Comparison of ENCODE assay signal across 8 mouse cellular contexts in genomic region chr19:56721387-56722211, GRCm38 (mm10). TPM values are rescaled to one million over a fixed set of nuclear protein-coding genes. Genes with fewer than 3 reads are reported as not detected.
DNase-seq lines count a peak whose midpoint lies in the region; ATAC-seq and TF ChIP-seq lines count a peak whose summit lies in the region.

Adrb1 (plus strand) TSS chr19:56722199.

- H3K27me3 ChIP-seq in spleen, adult 2 months (ENCODE audit: control insufficient read depth, insufficient read depth, low read length) = peaks cover 32% of the 10 kb centered on the region
- peaks cover 69% of the 10 kb centered on the region for H3K27me3 ChIP-seq in embryonic facial prominence, embryonic 15.5 days
- peaks cover 9% of the 10 kb centered on the region; the same call in 1 of the 2 replicates for H3K27me3 ChIP-seq in heart, embryonic 14.5 days (ENCODE audit: control insufficient read depth, insufficient read depth, low read length)
- H3K27me3 ChIP-seq in liver, embryonic 14.5 days (ENCODE audit: control insufficient read depth, insufficient read depth, low read length) = peaks cover 65% of the 10 kb centered on the region

- ATAC-seq in embryonic facial prominence, embryonic 15.5 days (ENCODE audit: insufficient number of reproducible peaks, low FRiP score, low TSS enrichment, low read depth) = peak; percentile 77
- ATAC-seq in heart, embryonic 14.5 days (ENCODE audit: insufficient number of reproducible peaks, insufficient read depth, low FRiP score, low read depth) = peak; percentile 77
- ATAC-seq in liver, embryonic 14.5 days (ENCODE audit: insufficient read depth) = 0 out of 2 replicates have a peak, but pooled peaks have one; percentile 13

- H3K4me1 ChIP-seq in spleen, adult 2 months (ENCODE audit: control insufficient read depth, insufficient read depth, insufficient read length) = peaks cover 12% of the 10 kb centered on the region
- peaks cover 33% of the 10 kb centered on the region for H3K4me1 ChIP-seq in embryonic facial prominence, embryonic 15.5 days
- peaks cover 20 to 31% of the 10 kb centered on the region in 2 experiments for H3K4me1 ChIP-seq in heart, embryonic 14.5 days (ENCODE audit: control insufficient read depth in 2 of 2, insufficient read depth in 2 of 2, low read length in 2 of 2)
- no peaks in the 10 kb centered on the region for H3K4me1 ChIP-seq in liver, embryonic 14.5 days (replicated peaks; ENCODE audit: control insufficient read depth in 2 of 2, insufficient read depth in 2 of 2, low read length in 1 of 2)

- TF ChIP-seq EP300 in liver, embryonic 14.5 days (IDR thresholded peaks at IDR 0.05; ENCODE audit: low read depth) = no peak

- DNase-seq in spleen, adult 2 months (ENCODE audit: low read depth in 1 of 2, low spot score in 2 of 2) = no peak
- no peak for DNase-seq in spleen, adult 12 weeks (ENCODE audit: low spot score)
- peak; percentile 65 to 86 for DNase-seq in kidney, postnatal 25 days
- no peak for DNase-seq in liver, embryonic 14.5 days (ENCODE audit: low read depth in 3 of 3, low spot score in 3 of 3)
- peak; percentile 6 for DNase-seq in naive thymus-derived CD4-positive, alpha-beta T cell, adult 2 months (ENCODE audit: low read depth)
- DNase-seq in thymus, postnatal 10 days (ENCODE audit: low spot score in 2 of 2) = peak; percentile 29 to 54

- peak within 1 kb of the TSS; percentile 53 for H3K4me3 ChIP-seq in spleen, adult 2 months (ENCODE audit: extremely low read depth, insufficient read depth, insufficient read length)
- H3K4me3 ChIP-seq in embryonic facial prominence, embryonic 15.5 days (replicated peaks) = peak within 1 kb of the TSS; percentile 52
- H3K4me3 ChIP-seq in heart, embryonic 14.5 days (ENCODE audit: control insufficient read depth in 1 of 2, insufficient read depth in 1 of 2, low read depth in 1 of 2, low read length in 2 of 2) = peak within 1 kb of the TSS; percentile 64 to 77
- peak within 1 kb of the TSS; percentile 4 to 40; a peak in 3 of 4 replicates for H3K4me3 ChIP-seq in liver, embryonic 14.5 days (ENCODE audit: insufficient read depth in 1 of 2, low read depth in 2 of 2, low read length in 2 of 2)

- H3K4me2 ChIP-seq in embryonic facial prominence, embryonic 15.5 days (replicated peaks) = peak within 1 kb of the TSS; percentile 89
- peak within 1 kb of the TSS; percentile 83 for H3K4me2 ChIP-seq in heart, embryonic 14.5 days (ENCODE audit: low read length)
- peak within 1 kb of the TSS; percentile 58 for H3K4me2 ChIP-seq in liver, embryonic 14.5 days (ENCODE audit: low read depth)

- TF ChIP-seq CTCF in spleen, adult 2 months (IDR thresholded peaks at IDR 0.05; ENCODE audit: extremely low read depth, insufficient read depth, insufficient read length, insufficient replicate concordance) = no peak
- no peak for TF ChIP-seq CTCF in liver, embryonic 14.5 days (IDR thresholded peaks at IDR 0.05; ENCODE audit: low read depth)

- peak within 1 kb of the TSS; percentile 31 for H3K9ac ChIP-seq in embryonic facial prominence, embryonic 15.5 days
- peak within 1 kb of the TSS; percentile 90 for H3K9ac ChIP-seq in heart, embryonic 14.5 days (ENCODE audit: low read length)
- H3K9ac ChIP-seq in liver, embryonic 14.5 days (replicated peaks) = no peak within 1 kb of the TSS

- no peak for TF ChIP-seq POLR2A in spleen, adult 2 months (IDR thresholded peaks at IDR 0.05; ENCODE audit: low read depth, low read length)

- no peaks in the 10 kb centered on the region for H3K36me3 ChIP-seq in spleen, adult 2 months (ENCODE audit: control insufficient read depth, insufficient read depth, low read length)
- no peaks in the 10 kb centered on the region for H3K36me3 ChIP-seq in embryonic facial prominence, embryonic 15.5 days
- H3K36me3 ChIP-seq in heart, embryonic 14.5 days (ENCODE audit: control insufficient read depth, insufficient read depth, low read length) = no peaks in the 10 kb centered on the region; the same call in 1 of the 2 replicates
- H3K36me3 ChIP-seq in liver, embryonic 14.5 days (replicated peaks; ENCODE audit: control insufficient read depth, insufficient read depth, low read depth) = no peaks in the 10 kb centered on the region

- WGBS in spleen, adult 2 months = 3% methylated on average over 41 of the region's 63 CpGs
- WGBS in embryonic facial prominence, embryonic 15.5 days = under 1% methylated on average over 47 of the region's 63 CpGs
- 1% methylated on average over 55 of the region's 63 CpGs for WGBS in heart, embryonic 14.5 days
- 2% methylated on average over 35 of the region's 63 CpGs for WGBS in liver, embryonic 14.5 days (ENCODE audit: insufficient replicate concordance)

- no peaks in the 10 kb centered on the region for H3K9me3 ChIP-seq in embryonic facial prominence, embryonic 15.5 days (replicated peaks)
- no peaks in the 10 kb centered on the region for H3K9me3 ChIP-seq in heart, embryonic 14.5 days (ENCODE audit: control insufficient read depth, low read length)
- no peaks in the 10 kb centered on the region for H3K9me3 ChIP-seq in liver, embryonic 14.5 days (ENCODE audit: control insufficient read depth, low read length)

- peak within 1 kb of the TSS; percentile 48 for H3K27ac ChIP-seq in spleen, adult 2 months (ENCODE audit: insufficient read depth, low read length)
- peak within 1 kb of the TSS; percentile 19; the same call in 1 of the 2 replicates for H3K27ac ChIP-seq in embryonic facial prominence, embryonic 15.5 days (replicated peaks)
- peak within 1 kb of the TSS; percentile 68 to 77 for H3K27ac ChIP-seq in heart, embryonic 14.5 days (replicated peaks in 1 of 2; ENCODE audit: control insufficient read depth in 1 of 2, insufficient read depth in 1 of 2, low read depth in 2 of 2, low read length in 2 of 2)
- no peak within 1 kb of the TSS for H3K27ac ChIP-seq in liver, embryonic 14.5 days

RNA-seq across cellular contexts. Expression of gene Adrb1, which starts in this region (rescaled TPM):
- 7.7 and 12.6 TPM in 2 replicates for polyA plus RNA-seq in spleen, adult 2 months (2012; rRNA removed)
- polyA plus RNA-seq in embryonic facial prominence, embryonic 15.5 days (2015; fragmentation: Nextera tagmentation; extraction: Ambion mirVana) = 1.3 and 1.7 TPM in 2 replicates
- polyA plus RNA-seq in heart, embryonic 14.5 days (2014; fragmentation: Nextera tagmentation; extraction: Ambion mirVana) = 6.5 and 8.2 TPM in 2 replicates
- 0.26 and 0.30 TPM in 2 replicates for polyA plus RNA-seq in liver, embryonic 14.5 days (2012; rRNA removed)
- 0.20 and 0.29 TPM in 2 replicates for polyA plus RNA-seq in liver, embryonic 14.5 days (2014; fragmentation: Nextera tagmentation; extraction: Ambion mirVana)

Comparison
In these comparisons a context has a peak if more than half of its experiments do, and no peak if none do; other contexts are left out.
1. Peak in ATAC-seq, H3K4me3 ChIP-seq and H3K4me2 ChIP-seq in liver, embryonic 14.5 days; RNA of the gene not detected or under 1 TPM.
2. DNase-seq: peak in kidney, postnatal 25 days (2 of 2), naive thymus-derived CD4-positive, alpha-beta T cell, adult 2 months (single experiment) and thymus, postnatal 10 days (2 of 2); none in spleen, adult 2 months (0 of 2), spleen, adult 12 weeks (single experiment) and liver, embryonic 14.5 days (0 of 3).
3. ATAC-seq: peak in every context shown above with its lines; median percentile 77 in embryonic facial prominence, embryonic 15.5 days; 77 in heart, embryonic 14.5 days; 13 in liver, embryonic 14.5 days.
4. Peak in every context shown above with its lines, with median percentiles within 50 percentile points of each other: H3K4me3 ChIP-seq and H3K4me2 ChIP-seq.